Mouse (Mus musculus) forebrain, postnatal 0 days (tissue): ENCODE results near the gene Dhx32. TPM values are rescaled to one million over a fixed set of nuclear protein-coding genes. Genes with fewer than 3 reads are reported as not detected.

Experiments used
- ATAC-seq: fragments of 200-750 bp; cut with Nextera tagmentation; 2 replicates; pipeline ENCODE4 v1.8.0; 2017; ENCODE audit warnings: mild to moderate bottlenecking, moderate library complexity
- DNase-seq: peaks from one replicate; pipeline ENCODE4 v3.0.0-alpha.2; 2015
- H3K27ac ChIP-seq: fragments of 300-500 bp; sonication (generic); 2 replicates; pipeline ENCODE4 v1.5.1; 2014; ENCODE audit warnings: low read depth, mild to moderate bottlenecking, antibody characterized with exemption, low read length, moderate library complexity, mixed read lengths
- H3K27me3 ChIP-seq: fragments of 300-500 bp; sonication (generic); 2 replicates; pipeline ENCODE4 v1.6.1; 2014; ENCODE audit warnings: mild to moderate bottlenecking, low read length, mixed read lengths; ENCODE audit not compliant: insufficient read depth
- H3K36me3 ChIP-seq: fragments of 300-500 bp; sonication (generic); 2 replicates; pipeline ENCODE4 v1.6.1; 2014; ENCODE audit warnings: mild to moderate bottlenecking, moderate library complexity; ENCODE audit not compliant: insufficient read depth
- H3K4me1 ChIP-seq: fragments of 300-500 bp; sonication (generic); 2 replicates; pipeline ENCODE4 v1.6.1; 2014; ENCODE audit warnings: antibody characterized with exemption; ENCODE audit not compliant: insufficient read depth
- H3K4me2 ChIP-seq: fragments of 300-500 bp; sonication (generic); 2 replicates; pipeline ENCODE4 v1.6.1; 2014; ENCODE audit warnings: low read depth, mild to moderate bottlenecking, moderate library complexity
- H3K4me3 ChIP-seq: fragments of 300-500 bp; sonication (generic); 2 replicates; pipeline ENCODE4 v1.5.1; 2014; ENCODE audit warnings: low read depth, low read length, mixed read lengths
- H3K9ac ChIP-seq: fragments of 300-500 bp; sonication (generic); 2 replicates; pipeline ENCODE4 v1.6.1; 2014; ENCODE audit warnings: mild to moderate bottlenecking
- H3K9me3 ChIP-seq: fragments of 300-500 bp; sonication (generic); 2 replicates; pipeline ENCODE4 v1.6.1; 2016; ENCODE audit warnings: low read length
- CTCF ChIP-seq: sonication (generic); IDR thresholded peaks from 2 replicates; pipeline ENCODE4 v1.5.1; 2016; ENCODE audit warnings: antibody characterized with exemption, control low read depth, low read depth
- WGBS: fragments of 180-500 bp; shearing (Covaris S2); extraction: QIAGEN DNeasy Blood & Tissue Kit; methylation state at CpG from one replicate; pipeline ENCODE4 v1.1.7; 2014; 5-methylcytosine and 5-hydroxymethylcytosine counted together
- polyA plus RNA-seq: library from polyadenylated mRNA; unstranded; fragments of >200 nt; fragmentation: Nextera tagmentation; extraction: Ambion mirVana; gene quantifications from 2 replicates; pipeline ENCODE4 v1.2.1, GENCODE M21; 2015
- total RNA-seq: library from RNA; depleted of rRNA; stranded (reverse); fragments of >200 nt; gene quantifications from 2 replicates; pipeline ENCODE4 v1.2.3, GENCODE M21; 2014

Dhx32 gene
- total and polyA plus RNA-seq, 2 experiments from 2014 or later = 38.2 to 53.2 TPM

- ATAC-seq (no peak), DNase-seq (no peak)
- no peak overlapping the region for H3K4me3 ChIP-seq
- TF ChIP-seq CTCF = no peak
- no peak overlapping the region for H3K9ac ChIP-seq
- H3K9me3 ChIP-seq = no peaks in the 10 kb centered on the region
- WGBS = 83% methylated on average over 11 of the region's 11 CpGs
- H3K27me3 ChIP-seq = no peaks in the 10 kb centered on the region
- H3K4me2 ChIP-seq = no peak overlapping the region
- peaks cover 15% of the 10 kb centered on the region for H3K36me3 ChIP-seq
- H3K4me1 ChIP-seq = no peaks in the 10 kb centered on the region
- H3K27ac ChIP-seq = no peak overlapping the region
These were observed 52.0 kb downstream of the Dhx32 start for GRCm38 (mm10) chr7:133730324-133731191.

DNA sequence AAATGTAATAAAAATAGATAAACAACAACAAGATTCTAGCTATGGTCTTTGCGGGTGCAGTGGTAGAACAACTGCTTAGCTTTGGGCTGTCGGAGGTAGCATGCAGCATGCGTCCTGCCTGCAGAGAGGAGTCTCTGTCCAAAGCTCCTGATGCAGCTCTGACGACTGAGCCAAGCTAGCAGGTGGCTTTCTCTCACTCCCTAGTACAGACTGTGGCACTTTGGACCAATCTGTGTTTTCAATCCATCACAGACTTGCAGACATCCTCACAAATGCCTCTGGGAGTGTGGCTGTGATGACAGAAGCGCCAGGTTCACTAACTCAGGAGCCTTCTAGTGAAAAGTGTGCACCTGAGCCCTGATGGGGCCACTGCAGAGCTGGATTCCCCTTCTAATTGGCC lies 53.2 kb downstream of the Dhx32 start:
- Histone ChIP-seq H3K27me3 (no peaks in the 10 kb centered on the region), H3K36me3 (peaks cover 17% of the 10 kb centered on the region), H3K27ac (no peak overlapping the region), H3K9me3 (no peaks in the 10 kb centered on the region), H3K4me1 (no peaks in the 10 kb centered on the region), H3K4me3 (no peak overlapping the region), H3K9ac (no peak overlapping the region), H3K4me2 (no peak overlapping the region)
- ATAC-seq (peak; percentile 50), DNase-seq (peak; percentile 31)
- 64% methylated on average over 5 of the region's 5 CpGs for WGBS
- TF ChIP-seq CTCF = no peak

DNA sequence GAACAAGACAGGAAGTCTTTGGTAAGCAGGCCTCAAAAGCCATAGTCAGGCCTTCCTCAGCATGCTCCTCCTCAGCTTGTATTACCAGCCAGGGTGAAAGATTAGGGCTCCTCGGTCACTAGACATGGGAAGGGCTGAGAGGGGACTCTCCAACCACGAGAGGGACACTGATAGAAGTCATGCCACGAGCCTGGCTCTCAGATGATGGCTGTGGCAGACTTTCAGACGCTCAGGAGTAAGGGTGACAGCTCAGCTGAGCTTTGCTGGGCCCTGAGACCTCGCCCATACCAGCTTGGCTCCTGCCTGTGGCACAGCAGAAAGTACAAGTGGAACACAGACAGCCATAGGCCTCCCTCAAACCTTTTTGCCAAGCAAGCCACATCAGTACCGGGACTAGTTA lies 55.5 kb downstream of the Dhx32 start:
- no peak overlapping the region for H3K4me2 ChIP-seq
- H3K27ac ChIP-seq = no peak overlapping the region
- H3K9ac ChIP-seq = no peak overlapping the region
- WGBS = 84% methylated on average over 6 of the region's 6 CpGs
- no peaks in the 10 kb centered on the region for H3K9me3 ChIP-seq
- H3K36me3 ChIP-seq = peaks cover 25% of the 10 kb centered on the region
- TF ChIP-seq CTCF = no peak
- ATAC-seq (no peak), DNase-seq (no peak)
- no peak overlapping the region for H3K4me3 ChIP-seq
- no peaks in the 10 kb centered on the region for H3K4me1 ChIP-seq
- H3K27me3 ChIP-seq = no peaks in the 10 kb centered on the region

DNA sequence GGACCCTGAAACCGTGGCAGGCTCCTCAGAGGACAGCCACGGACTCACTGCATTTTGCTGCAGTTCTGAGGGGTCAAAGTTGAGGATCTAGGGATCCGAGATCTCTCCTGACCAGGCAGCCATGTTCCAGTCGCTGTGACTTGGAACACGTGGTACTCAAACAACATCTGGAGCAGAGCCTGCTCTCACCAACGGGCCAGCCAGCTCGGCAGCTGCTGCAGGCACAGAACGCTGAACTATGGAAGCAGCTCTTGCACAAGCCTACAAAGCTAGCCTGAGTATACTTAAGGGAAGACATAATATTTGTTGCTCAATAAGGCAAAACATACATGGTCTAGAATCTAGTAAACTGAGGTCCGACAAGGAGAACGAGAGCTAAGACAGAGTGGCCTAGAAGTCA lies 57.0 kb downstream of the Dhx32 start:
- H3K36me3 ChIP-seq = peaks cover 38% of the 10 kb centered on the region
- no peak for ATAC-seq
- no peak for TF ChIP-seq CTCF

GRCm38 (mm10) chr7:133724844-133725243 lies 57.7 kb downstream of the Dhx32 start:
- WGBS = 34% methylated on average over 10 of the region's 10 CpGs
- Histone ChIP-seq H3K27me3 (no peaks in the 10 kb centered on the region), H3K9ac (no peak overlapping the region), H3K4me3 (no peak overlapping the region), H3K36me3 (peaks cover 45% of the 10 kb centered on the region), H3K4me1 (no peaks in the 10 kb centered on the region), H3K9me3 (no peaks in the 10 kb centered on the region), H3K27ac (no peak overlapping the region), H3K4me2 (no peak overlapping the region)
- DNase-seq = peak; percentile 40
- TF ChIP-seq CTCF = no peak
- ATAC-seq = peak; percentile 38; the same call in 1 of the 2 replicates

More for the DNA sequence above, 57.0 kb downstream of the Dhx32 start:
- H3K4me2 ChIP-seq = no peak overlapping the region
- no peak for DNase-seq
- 83% methylated on average over 10 of the region's 10 CpGs for WGBS
- H3K9ac ChIP-seq = no peak overlapping the region
- no peak overlapping the region for H3K27ac ChIP-seq
- no peaks in the 10 kb centered on the region for H3K27me3 ChIP-seq
- no peaks in the 10 kb centered on the region for H3K4me1 ChIP-seq
- no peak overlapping the region for H3K4me3 ChIP-seq
- H3K9me3 ChIP-seq = no peaks in the 10 kb centered on the region

DNA sequence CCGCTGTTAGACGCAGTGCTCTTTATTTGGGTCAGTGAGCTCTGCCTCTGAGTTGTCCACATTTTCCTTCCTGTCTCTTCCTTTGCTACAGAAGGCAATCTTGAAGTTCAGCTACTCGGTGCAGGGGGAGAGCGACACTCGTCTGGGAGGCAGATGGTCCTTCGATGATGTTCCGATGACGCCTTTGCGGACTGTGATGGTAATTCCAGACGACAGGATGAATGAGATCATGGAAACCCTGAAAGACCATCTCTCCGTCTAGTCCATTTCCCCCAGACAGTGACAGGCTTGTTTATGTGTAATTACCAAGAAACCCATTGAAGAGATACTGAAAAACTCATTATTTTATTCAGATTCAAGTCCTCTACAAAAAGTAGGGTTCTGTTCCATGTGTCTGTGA lies 61.9 kb downstream of the Dhx32 start:
- Histone ChIP-seq H3K36me3 (peaks cover 87% of the 10 kb centered on the region), H3K4me2 (no peak overlapping the region), H3K9me3 (no peaks in the 10 kb centered on the region), H3K4me3 (no peak overlapping the region), H3K27ac (no peak overlapping the region), H3K27me3 (no peaks in the 10 kb centered on the region), H3K4me1 (no peaks in the 10 kb centered on the region), H3K9ac (no peak overlapping the region)
- DNase-seq = no peak
- no peak for ATAC-seq
- 80% methylated on average over 11 of the region's 11 CpGs for WGBS
- TF ChIP-seq CTCF = no peak

- peak; percentile 39; the same call in 1 of the 2 replicates for TF ChIP-seq CTCF
- no peak for ATAC-seq
- H3K9ac ChIP-seq = no peak overlapping the region
- H3K9me3 ChIP-seq = no peaks in the 10 kb centered on the region
- 83% methylated on average over 1 of the region's 1 CpGs for WGBS
- no peak overlapping the region for H3K27ac ChIP-seq
- no peak for DNase-seq
- H3K27me3 ChIP-seq = no peaks in the 10 kb centered on the region
- no peak overlapping the region for H3K4me3 ChIP-seq
- no peaks in the 10 kb centered on the region for H3K4me1 ChIP-seq
- peaks cover 96% of the 10 kb centered on the region for H3K36me3 ChIP-seq
- no peak overlapping the region for H3K4me2 ChIP-seq
These were observed 63.9 kb downstream of the Dhx32 start for GRCm38 (mm10) chr7:133718580-133718979.
